Mouse (Mus musculus) heart, postnatal 0 days (tissue): ENCODE data around the gene Nkain2.

Experiments
- CTCF ChIP-seq: IDR thresholded peaks from 2 replicates; pipeline ENCODE4 v1.5.1; 2016; ENCODE audit warnings: antibody characterized with exemption, control low read depth, low read depth
- EP300 ChIP-seq: IDR thresholded peaks from 2 replicates; pipeline ENCODE4 v1.6.1; 2016; ENCODE audit warnings: antibody characterized with exemption, low read depth

GRCm38 (mm10) chr10:31827041-31827440 is 1063.2 kb downstream of the Nkain2 start:
- TF ChIP-seq CTCF (no peak), EP300 (no peak)
